Mouse (Mus musculus) monocyte, adult 59 days (primary cell): ENCODE results near the gene Zfp54. TPM values are rescaled to one million over a fixed set of nuclear protein-coding genes. Genes with fewer than 3 reads are reported as not detected.

Experiments used
- total RNA-seq, 2 experiments: library from RNA; stranded (reverse); gene quantifications; one replicate each; pipeline ENCODE4 v1.2.4; 2023

The Zfp54 gene
- 1 to 10 TPM; 1.6 TPM for total RNA-seq

GRCm38 (mm10) chr17:21422664-21423599, at the start of gene Zfp54:
Gene Zfp54, plus strand, starts transcription at chr17:21423227.

GRCm38 (mm10) chr17:21383391-21384056, 39.5 kb upstream of the Zfp54 start, which contains the start of gene Zfp677:
Gene Zfp677, plus strand, starts transcription at chr17:21383748.

GRCm38 (mm10) chr17:21450138-21450704, 27.2 kb downstream of the Zfp54 start, which contains the start of gene Zfp51:
Gene Zfp51, plus strand, starts transcription at chr17:21450374.

Other genes starting within 250 kb of the Zfp54 start
- gene Vmn1r234, start 197.1 kb upstream of the Zfp54 start, total RNA-seq = not detected
- gene Vmn1r235, start 166.8 kb upstream of the Zfp54 start, total RNA-seq = not detected
- gene Vmn1r236, start 140.3 kb upstream of the Zfp54 start, total RNA-seq = not detected
- gene Vmn1r237, start 111.4 kb upstream of the Zfp54 start, total RNA-seq = not detected
- gene Zfp677, start 39.5 kb upstream of the Zfp54 start, total RNA-seq = 1 to 10 TPM; 2.8 to 3.0 TPM
- 1 to 10 TPM; 5.4 to 6.7 TPM for gene Zfp51, start 27.1 kb downstream of the Zfp54 start, total RNA-seq
- 10 to 100 TPM; 12.2 to 14.5 TPM for gene Zfp53, start 65.8 kb downstream of the Zfp54 start, total RNA-seq
- 10 to 100 TPM; 15.1 to 18.7 TPM for gene Zfp52, start 112.3 kb downstream of the Zfp54 start, total RNA-seq
- gene Zfp948, start 143.8 kb downstream of the Zfp54 start, total RNA-seq = 1 to 10 TPM; 3.1 to 3.9 TPM
- gene Zfp983, start 227.4 kb downstream of the Zfp54 start, total RNA-seq = 1 to 10 TPM; 7.3 to 9.6 TPM